Mouse (Mus musculus) thymus, postnatal 10 days (tissue): ENCODE measurements around the gene Cers5.
"Not testable (repeated sequence)": the region's sequence is repeated elsewhere in the genome, so short reads cannot be mapped to it uniquely, and the experiment has no call there.

ENCODE experiments used
- DNase-seq, 2 experiments: peaks; one replicate each; pipeline ENCODE4 v3.0.0; 2021; ENCODE audit warnings: low spot score in 2 of 2

Gene Cers5

DNA sequence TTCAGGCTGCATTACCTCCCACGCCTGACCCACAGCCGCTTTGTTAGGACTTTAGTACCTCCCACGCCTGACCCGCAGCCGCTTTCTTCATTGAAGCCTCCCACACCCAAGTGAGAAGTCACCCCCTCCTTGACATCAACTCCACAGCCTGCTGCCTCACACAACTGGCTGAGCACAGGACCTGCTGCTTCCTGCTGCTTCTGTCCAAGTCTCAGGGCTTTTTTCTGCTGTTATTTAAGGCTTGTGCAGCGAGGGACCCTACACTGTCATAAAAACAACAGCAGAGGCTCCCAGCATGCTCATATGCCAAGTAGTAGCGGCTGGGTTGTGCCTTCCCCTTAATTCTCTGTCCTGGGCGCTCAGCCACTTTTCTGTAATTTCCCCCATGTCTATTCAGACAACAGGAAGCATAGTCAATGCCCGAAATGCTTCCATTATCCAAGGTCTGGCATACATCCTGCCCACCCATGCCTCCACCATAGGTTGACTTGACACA, 15.0 kb upstream of the Cers5 start:
- no peak for DNase-seq

DNA sequence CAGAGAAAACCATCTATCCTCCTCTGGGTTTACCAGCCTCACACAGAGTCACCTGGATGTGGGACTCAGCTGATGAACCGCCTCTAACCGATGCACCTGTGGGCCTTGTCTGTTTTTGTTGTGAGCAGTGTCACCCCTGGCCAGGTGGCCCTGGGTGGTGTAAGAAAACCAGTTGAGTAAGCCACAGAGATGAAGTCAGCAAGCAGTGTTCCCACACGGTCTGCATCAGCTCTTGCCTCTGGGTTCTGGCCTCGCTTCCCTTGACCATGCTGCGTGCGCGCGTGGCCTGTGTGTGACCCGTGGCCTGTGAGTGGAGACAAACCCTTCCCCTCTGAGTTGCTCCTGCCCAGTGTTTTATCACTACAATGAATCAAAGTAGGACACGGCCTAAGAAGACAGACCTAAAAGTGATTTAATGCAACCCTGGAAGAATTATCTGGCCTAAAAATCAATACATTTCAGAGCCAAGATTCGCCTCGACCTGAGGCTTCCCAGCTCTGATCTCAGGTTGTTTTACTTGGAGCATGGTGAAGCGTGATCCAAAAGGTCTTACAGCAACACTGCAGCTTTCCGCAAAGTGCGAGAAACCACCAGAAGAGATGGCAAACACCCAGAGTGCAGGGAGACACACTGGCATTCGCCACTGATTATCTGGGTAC, 6.1 kb upstream of the Cers5 start:
- no peak for DNase-seq

DNA sequence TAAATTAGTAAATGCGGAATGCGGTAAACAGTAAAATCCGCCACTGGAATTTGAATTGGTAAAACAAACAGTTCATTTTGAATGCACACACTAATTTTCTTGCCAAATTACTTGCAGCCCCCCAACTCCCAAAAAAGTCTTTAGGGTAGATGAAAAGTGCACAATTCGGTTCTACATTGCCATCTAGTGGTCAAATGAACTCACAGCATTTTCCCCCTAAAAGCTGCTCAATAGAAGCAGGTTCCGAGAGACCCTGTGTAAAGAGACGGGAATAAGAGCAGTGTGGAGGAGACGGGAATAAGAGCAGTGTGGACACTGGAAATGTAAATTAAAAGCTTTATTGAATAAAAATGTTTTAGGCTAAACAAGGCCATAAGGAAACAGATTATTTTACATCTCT, 5.5 kb upstream of the Cers5 start:
- DNase-seq: peak in 1 of 2 experiments; percentile 53

DNA sequence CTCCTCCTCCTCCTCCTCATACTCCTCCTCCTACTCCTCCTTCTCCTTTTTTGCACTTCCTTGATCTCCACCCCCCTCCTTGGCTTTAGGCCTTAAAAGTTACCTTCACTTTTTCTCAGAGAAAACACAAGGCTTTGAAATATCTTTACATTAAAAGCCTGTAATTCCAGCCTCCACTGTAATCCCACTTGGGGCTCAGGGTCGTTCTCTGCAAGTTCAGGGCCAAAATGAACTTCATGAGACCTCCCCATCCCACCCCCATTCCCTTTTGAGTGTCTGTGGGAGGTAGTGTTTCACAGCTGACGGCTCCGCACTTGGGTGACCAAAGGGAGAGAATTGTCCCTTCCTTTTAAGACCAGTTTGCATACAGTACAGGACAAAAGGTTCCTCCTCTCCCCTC, 240 bp upstream of the Cers5 start:
- DNase-seq: no peak

DNA sequence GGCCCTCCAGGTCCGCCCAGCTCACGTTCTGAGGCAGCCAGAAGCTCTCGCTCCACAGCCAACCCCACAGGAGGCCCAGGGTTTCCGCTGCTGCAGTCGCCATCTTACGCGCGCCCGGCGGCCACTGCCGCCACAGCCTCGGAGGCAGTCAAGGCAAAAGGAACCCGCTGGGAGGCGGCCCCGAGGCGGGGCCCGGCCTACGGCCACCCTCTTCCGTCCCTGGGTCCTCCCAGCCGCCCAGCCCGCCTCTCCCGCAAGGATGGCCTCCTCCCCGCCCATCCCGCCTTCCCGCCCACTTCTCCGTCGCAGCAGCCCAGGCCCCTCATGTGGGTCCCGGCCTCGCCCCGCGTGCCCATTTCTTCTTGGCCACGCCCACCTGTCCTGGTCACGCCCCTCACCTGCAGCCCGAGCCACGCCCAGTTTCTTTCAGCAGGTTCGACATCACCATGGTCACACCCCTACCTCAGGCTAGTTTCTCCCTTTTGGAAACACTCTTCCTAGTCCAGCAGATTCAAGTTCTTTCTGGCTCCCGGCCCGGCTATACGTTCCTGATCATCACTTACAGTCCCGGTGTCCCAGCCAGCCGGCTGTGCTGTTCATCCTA, 306 bp downstream of the Cers5 start:
- DNase-seq: peak; percentile 80 to 84

DNA sequence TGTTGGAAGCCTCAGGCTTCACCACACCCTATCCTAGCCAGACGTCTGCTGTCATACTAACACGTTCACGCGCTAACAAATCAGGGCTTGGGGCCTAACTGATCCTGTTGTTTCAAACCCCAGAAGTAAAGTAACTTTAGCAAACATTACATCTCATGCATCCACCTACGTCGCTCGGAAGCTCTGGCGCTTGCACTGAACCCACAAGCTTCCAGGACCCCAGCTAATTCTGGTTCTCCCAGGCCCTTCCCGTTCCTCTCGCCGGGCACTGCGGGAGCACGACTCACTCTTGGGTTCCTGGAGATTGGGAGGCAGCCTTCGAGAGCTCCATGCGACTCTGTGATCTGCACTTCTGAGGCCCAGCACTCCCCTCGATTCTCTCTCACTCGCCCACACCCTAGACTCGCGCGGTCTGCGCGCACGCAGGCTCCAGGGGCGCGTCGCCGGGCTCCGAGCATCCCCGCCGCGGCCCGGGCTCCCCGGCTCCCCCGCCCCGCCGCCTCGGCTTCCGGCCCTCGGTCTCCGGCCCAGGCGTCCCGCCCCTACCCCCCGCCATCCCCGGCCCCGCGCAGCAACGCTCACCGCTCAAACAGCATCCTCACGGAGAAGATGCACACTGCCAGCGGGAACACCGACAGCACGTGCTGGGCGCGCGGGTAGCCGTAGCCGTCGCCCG, 946 bp downstream of the Cers5 start:
- peak in 1 of 2 experiments; percentile 61 for DNase-seq

DNA sequence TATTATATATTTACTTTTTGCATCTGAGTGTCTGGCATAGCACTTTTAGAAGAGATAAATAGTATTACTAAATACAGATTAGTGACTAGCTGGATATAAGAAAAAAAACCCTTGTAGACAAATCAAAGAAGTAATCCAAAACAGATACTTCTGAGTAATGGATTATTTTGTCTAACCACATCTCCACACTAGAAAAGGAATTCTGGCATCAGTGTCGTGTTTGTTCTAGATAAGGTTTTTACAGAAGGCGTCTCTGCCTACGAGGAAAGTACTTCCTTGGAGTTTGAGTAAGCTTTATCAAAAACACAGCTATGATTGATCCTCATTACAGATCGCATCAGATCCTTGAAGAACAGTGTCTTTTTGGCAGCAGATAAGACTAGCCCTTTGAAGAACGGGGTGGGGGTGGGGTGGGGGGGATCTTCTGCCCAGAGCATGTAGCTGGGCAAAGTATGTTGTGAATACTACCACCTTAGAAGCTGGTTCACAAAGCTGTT, 1.6 kb downstream of the Cers5 start:
- DNase-seq: no peak

DNA sequence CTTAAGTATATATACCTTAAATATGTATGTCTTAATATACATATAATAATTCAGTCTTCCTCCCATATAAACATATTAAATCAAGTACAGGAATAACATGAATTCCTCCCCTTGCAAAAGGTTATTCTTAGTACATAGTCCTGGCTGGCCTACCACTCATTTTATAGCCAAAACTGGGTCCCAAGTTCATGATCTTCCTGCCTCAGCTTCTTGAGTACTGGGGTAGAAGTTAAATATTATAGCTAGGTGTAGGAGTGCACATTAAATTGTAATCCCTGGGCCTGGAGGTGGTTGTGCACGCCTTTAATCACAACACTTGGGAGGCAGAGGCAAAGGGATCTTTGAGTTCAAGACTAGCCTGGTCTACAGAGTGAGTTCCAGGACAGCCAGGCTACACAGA, 3.9 kb downstream of the Cers5 start:
- DNase-seq: no peak

DNA sequence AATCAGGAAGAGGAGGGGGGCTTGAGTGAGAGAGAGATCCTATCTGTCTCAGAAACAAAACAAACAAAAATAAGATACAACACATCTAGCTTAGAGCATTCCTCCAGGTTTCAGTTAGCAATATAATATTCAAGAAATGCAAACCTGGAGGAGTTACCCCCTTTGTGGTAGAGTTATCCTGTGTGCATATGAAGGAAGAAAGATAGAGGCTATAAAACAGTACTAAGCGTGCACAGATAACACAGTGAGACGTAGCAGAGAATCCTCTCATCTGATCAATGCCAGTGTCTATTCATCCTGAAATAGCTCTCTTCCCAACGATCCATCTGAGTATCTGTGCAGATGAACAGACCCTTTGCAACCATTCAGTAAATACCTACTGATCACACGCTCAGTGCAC, 5.2 kb downstream of the Cers5 start:
- no peak for DNase-seq

DNA sequence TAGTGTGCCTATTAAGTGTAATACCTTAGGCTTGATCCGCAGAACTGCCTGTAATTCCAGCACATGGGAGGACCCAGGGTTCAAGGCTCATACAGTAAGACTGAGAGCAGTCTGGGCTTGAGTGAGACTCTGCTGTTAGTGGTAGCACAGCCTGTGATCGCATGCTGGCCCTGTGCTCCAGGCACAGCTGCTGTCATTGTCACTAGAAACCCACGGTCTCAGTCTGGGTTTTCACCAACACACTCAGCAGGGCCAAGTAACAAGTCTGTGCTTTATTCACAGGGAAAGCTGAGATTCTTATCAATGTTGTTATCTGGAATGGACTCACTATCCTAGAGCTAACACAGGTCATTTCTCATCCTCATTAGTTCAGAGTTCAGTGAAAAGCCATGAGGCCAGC, 18.5 kb downstream of the Cers5 start:
- no peak for DNase-seq

DNA sequence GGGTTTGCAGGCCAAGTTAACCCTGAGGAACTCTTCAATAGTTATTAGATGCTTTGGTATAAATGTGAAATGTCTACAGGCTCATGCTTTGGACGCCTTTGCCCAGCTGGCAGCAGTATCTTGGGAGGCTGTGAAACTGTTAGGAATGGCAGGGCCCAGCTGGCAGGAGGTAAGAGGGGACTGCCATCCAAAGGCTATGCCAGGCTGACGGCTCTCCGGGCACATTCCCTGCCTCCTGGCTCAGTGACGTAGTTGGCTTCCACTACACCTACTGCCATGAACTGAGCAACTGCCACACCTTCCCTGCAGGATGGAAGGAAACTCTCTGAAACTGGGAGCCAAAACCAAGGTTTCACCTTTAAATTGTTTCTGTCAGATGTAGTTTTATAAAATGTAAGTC, 32.5 kb downstream of the Cers5 start:
- DNase-seq: no peak

DNA sequence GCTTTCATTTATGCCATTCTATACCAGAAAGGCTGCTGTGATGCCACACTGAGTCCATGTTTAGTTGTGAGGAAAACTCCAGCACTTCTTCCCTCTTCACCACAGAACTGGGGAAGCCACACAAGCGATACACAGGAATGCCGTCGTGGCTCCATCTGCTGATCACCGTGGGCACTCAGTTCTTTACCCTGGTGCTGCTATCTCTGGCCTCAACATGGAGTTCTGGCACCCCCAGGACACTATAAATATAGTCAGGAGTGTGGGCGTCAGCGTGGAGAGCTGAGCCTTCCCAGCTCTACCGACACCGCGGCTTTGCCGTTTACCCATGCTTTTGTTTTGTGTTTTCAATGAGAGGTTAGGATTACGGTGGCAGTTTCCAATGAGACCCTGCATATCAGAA, 36.0 kb downstream of the Cers5 start:
- no peak for DNase-seq

DNA sequence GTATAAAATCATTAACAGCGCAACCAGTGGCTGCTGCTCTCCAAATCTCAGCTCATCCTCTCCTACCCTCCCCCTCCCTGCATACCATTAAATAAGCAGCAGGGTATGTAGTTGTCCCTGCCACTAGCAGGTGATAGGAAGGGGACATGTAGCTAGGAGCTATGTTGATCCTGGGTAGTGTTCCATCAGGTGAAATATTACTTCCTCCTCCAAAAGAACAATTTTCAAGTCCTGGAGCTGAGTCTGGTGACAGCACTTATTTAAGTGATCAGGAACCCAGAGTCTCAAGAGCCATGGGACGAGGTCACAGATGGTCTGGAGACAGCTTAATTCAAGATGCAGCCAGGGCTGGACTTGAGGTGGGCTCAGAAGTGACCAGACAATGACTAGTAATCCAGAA, 37.1 kb downstream of the Cers5 start:
- DNase-seq: peak; percentile 100

DNA sequence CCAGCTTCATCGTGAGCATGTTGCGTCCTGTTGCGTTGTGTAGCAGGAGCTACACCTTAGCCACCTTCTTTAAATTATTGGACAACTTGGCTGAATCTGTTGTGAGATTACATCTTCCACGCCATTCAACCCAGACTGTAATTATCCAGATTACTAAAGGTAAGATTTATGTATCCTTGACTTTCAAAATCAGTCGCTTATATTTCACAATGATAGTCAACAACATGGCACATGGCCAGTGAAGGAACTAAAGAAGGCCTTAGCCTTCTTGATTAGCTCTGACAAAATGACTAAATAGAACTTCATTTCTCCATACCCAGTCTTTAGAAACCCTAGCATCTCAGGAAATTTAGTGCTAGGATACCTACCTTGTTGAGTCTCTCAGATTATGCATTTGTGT, 39.5 kb downstream of the Cers5 start:
- DNase-seq: no peak

DNA sequence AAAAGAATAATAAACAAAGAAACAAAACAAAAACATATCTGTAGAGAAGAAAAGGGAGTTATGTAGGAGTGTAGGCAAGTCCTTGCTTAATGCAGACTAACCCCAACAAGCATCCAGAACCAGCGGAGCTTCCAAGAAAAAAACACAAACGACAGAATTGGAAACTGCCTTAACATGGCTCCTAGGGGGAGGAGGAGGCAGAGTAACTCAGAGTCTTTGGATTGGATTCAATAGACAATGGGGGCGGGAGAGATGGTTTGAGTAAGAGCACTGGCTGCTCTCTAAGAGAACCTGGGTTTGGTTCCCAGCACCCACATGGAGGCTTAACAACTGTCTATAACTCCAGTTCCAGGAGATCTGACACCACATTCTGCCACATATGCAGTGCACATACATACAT, 41.0 kb downstream of the Cers5 start:
- DNase-seq: no peak

DNA sequence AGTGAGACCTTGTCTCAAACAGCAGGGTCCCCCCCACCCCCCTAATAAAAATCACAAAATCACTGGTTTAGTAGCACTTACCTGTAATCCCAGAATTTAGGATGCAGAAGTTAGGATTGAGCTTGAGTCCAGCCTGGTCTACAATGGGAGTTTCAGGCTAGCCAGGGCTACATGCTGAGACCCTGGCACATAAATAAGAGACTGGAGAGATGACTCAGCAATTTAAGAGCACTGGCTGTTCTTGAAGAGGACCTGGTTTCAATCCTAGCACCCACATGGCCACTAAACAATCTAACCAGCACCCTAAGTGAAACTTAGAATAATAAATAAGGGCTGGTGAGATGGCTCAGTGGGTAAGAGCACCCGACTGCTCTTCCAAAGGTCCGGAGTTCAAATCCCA, 41.5 kb downstream of the Cers5 start:
- no peak for DNase-seq

DNA sequence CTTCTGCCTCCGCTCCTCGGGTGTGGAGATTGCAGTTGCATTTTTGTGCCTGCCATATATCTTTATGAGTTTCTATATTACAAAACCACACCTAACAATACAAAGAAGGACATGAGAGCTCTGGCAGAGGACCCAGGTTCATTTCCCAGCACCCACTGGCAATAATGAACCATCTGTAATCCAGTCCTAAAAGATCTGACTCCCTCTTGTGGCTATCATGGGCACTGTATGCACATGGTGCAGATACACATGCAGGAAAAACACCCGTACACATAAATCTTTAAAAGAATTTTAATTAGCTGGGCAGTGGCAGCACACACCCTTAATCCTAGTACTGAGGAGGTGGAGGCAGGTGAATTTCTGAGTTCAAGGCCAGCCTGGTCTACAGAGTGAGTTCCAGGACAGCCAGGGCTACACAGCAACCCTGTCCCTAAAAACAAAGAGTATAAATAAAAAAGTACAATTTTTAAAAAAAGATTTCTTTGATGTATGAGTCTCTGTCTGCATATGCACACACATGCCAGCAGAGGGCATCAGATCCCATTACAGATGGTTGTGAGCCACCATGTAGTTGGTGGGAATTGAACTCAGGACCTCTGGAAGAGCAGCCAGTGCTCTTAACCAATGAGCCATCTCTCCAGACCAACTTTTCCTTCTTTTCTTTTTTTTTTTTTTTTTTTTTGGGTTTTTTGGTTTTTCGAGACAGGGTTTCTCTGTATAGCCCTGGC, 43.5 kb downstream of the Cers5 start:
- no peak for DNase-seq

DNA sequence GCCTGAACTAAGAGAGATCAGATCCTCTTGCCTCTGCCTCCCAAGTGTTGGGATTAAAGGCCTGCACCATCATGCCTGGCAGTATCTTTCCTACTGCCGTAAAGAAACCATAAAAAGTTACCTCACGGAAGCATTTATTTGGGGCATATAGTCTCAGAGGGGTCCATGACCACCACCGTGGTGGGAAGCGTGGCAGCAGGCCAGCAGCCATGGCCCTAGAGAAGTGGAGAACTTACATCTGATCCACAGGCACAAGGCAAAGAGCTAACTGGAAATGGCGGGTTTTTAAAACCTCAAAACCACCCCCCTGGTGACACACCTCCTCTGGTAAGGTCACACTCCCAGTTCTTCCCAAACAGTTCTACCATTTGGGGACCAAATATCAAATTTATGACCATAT, 44.5 kb downstream of the Cers5 start:
- DNase-seq: no peak

DNA sequence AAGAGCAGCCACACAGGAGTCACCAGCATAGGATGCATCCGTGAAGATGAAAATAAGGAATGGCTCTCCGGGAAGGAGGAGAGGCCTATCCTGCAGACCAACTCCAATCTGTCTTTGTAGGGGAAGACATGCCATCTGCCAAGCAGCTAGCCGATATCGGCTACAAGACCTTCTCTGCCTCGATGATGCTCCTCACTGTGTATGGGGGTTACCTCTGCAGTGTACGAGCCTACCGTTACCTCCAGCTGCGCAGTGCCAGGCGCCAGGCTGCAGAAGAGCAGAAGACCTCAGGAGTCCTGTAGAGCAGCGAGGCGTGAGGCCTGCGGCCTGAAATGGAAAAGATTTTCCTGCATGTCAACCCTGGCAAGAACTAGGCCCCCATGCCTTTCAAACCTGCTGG, 45.2 kb downstream of the Cers5 start:
- no peak for DNase-seq

DNA sequence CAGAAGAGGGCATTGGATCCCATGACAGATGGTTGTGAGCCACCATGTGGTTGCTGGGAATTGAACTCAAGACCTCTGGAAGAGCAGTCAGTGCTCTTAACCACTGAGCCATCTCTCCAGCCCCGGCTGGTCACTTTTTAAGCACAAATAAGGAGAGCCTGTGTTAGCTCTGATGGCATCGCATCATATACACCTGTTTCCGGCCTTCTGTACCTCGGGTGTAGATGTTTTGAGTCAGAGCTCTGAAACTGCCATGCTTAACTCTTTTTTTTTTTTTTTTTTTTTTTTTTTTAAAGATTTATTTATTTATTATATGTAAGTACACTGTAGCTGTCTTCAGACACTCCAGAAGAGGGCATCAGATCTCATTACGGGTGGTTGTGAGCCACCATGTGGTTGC, 45.6 kb downstream of the Cers5 start:
- DNase-seq: not testable (repeated sequence)

DNA sequence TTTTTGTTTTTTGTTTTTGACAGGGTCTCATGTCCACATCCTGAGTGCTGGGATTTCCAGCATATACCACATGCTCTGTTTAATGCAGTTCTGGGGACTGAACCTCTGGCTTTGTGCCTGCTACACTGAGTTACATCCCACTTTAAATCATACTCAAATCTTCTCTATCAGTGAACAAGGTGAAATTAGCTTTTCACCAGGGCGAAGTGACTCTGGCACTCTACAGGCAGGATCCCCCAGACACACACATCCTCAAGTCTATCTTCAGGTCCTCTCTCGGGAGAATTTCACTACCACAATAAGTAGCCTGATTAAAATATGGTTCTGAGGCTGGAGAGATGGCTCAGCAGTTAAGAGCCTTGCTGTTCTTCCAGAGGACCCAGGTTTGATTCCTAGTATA, 46.1 kb downstream of the Cers5 start:
- DNase-seq: no peak
